Mouse (Mus musculus) embryonic facial prominence, embryonic 14.5 days (tissue): ENCODE data around the gene Ipo5. TPM values are rescaled to one million over a fixed set of nuclear protein-coding genes. Genes with fewer than 3 reads are reported as not detected.

Experiments used
- ATAC-seq: fragments of 200-750 bp; cut with Nextera tagmentation; 2 replicates; pipeline ENCODE4 v1.8.0; 2017; ENCODE audit warnings: low read depth, moderate number of reproducible peaks, moderate TSS enrichment
- DNase-seq: peaks from one replicate; pipeline ENCODE4 v3.0.0-alpha.2; 2015; ENCODE audit warnings: low spot score
- H3K27ac ChIP-seq: fragments of 300-500 bp; sonication (generic); replicated peaks from 2 replicates; pipeline ENCODE4 v1.5.1; 2014; ENCODE audit warnings: low read depth, mild to moderate bottlenecking, low read length, moderate library complexity
- H3K27me3 ChIP-seq: fragments of 300-500 bp; sonication (generic); replicated peaks from 2 replicates; pipeline ENCODE4 v1.6.1; 2014; ENCODE audit warnings: low read length; ENCODE audit not compliant: control insufficient read depth, insufficient read depth
- H3K36me3 ChIP-seq: fragments of 300-500 bp; sonication (generic); 2 replicates; pipeline ENCODE4 v1.6.1; 2014; ENCODE audit warnings: low read length, mixed read lengths; ENCODE audit not compliant: control insufficient read depth, insufficient read depth
- H3K4me1 ChIP-seq: fragments of 300-500 bp; sonication (generic); 2 replicates; pipeline ENCODE4 v1.6.1; 2014; ENCODE audit warnings: antibody characterized with exemption, low read length; ENCODE audit not compliant: control insufficient read depth, insufficient read depth
- H3K4me2 ChIP-seq: fragments of 300-500 bp; sonication (generic); 2 replicates; pipeline ENCODE4 v1.6.1; 2014; ENCODE audit warnings: low read depth, mild to moderate bottlenecking, low read length, moderate library complexity, mixed read lengths
- H3K4me3 ChIP-seq: fragments of 300-500 bp; sonication (generic); 2 replicates; pipeline ENCODE4 v1.5.1; 2014; ENCODE audit warnings: low read depth, mild to moderate bottlenecking, low read length
- H3K9ac ChIP-seq: fragments of 300-500 bp; sonication (generic); 2 replicates; pipeline ENCODE4 v1.6.1; 2014; ENCODE audit warnings: low read depth, mild to moderate bottlenecking, low read length, moderate library complexity, mixed read lengths
- H3K9me3 ChIP-seq: fragments of 300-500 bp; sonication (generic); 2 replicates; pipeline ENCODE4 v1.6.1; 2016; ENCODE audit warnings: low read length; ENCODE audit not compliant: control insufficient read depth
- WGBS: fragments of 180-500 bp; shearing (Covaris S2); extraction: QIAGEN DNeasy Blood & Tissue Kit; methylation state at CpG from one replicate; pipeline ENCODE4 v1.1.7; 2014; 5-methylcytosine and 5-hydroxymethylcytosine counted together
- polyA plus RNA-seq: library from polyadenylated mRNA; unstranded; fragments of >200 nt; fragmentation: Nextera tagmentation; extraction: Ambion mirVana; gene quantifications from 2 replicates; pipeline ENCODE4 v1.2.1, GENCODE M21; 2014

Gene Ipo5
- polyA plus RNA-seq, 1 experiment from 2014 or later: 102 TPM

DNA sequence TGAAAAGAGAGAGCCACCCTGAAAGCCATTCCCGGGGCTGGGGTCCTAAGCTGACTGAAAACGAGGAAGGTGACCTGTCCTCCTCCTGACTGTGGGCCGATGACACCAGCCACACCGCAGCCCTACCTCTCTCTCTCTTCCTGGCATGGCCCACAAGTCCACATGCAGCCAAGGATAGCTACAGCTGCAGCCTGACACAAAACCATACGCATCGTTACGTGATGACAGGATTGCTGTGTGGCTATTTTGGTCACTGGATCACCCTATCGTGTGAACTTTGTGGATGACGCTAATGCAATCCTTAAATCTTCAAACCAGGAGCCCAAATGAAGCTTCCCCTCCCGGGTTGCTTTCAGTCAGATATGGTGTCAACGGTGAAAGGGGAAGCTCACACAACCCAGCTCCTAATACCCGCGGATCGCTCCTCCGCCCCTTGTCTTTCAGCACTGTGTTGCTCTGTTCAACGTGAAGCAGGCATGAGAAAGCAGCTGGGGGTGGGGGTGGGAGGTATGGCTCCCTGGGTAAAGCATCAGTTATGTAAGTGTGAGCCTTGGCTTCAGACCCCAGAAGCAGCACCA lies 35.1 kb upstream of the Ipo5 start:
- Histone ChIP-seq H3K4me1 (no peaks in the 10 kb centered on the region; the same call in 1 of the 2 replicates), H3K27me3 (no peaks in the 10 kb centered on the region), H3K4me3 (no peak overlapping the region), H3K36me3 (no peaks in the 10 kb centered on the region), H3K27ac (no peak overlapping the region), H3K9ac (no peak overlapping the region), H3K4me2 (no peak overlapping the region), H3K9me3 (no peaks in the 10 kb centered on the region)
- ATAC-seq (no peak), DNase-seq (no peak)
- WGBS: 82% methylated on average over 16 of the region's 16 CpGs

DNA sequence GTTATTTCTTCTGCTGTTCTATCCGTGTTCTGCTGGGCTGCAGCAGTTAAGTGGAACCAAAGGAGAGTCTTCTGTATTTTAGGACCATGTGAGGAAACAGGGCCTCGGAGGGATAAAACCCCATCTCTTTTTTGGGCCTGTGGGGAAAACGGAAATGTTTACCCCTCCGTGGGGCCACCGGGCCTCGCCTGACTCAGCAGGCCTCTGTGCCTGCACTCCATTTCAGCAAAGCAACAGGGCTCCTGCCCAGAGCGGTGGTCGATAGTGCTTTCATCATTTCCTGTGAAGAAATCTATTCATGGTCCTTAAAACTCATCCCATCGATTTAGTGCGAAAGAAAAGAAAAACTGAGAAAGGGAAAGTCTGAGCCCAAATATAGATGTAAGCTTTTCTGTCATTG lies 33.9 kb upstream of the Ipo5 start:
- H3K9ac ChIP-seq: no peak overlapping the region
- H3K27me3 ChIP-seq: no peaks in the 10 kb centered on the region
- no peak overlapping the region for H3K4me3 ChIP-seq
- H3K4me2 ChIP-seq: no peak overlapping the region
- H3K4me1 ChIP-seq: no peaks in the 10 kb centered on the region
- H3K27ac ChIP-seq: no peak overlapping the region
- DNase-seq (no peak), ATAC-seq (no peak)
- H3K9me3 ChIP-seq: no peaks in the 10 kb centered on the region
- 61% methylated on average over 10 of the region's 10 CpGs for WGBS
- H3K36me3 ChIP-seq: no peaks in the 10 kb centered on the region

GRCm38 (mm10) chr14:120879026-120879425 lies 32.0 kb upstream of the Ipo5 start:
- DNase-seq: no peak
- WGBS: 95% methylated on average over 2 of the region's 2 CpGs
- H3K4me2 ChIP-seq: no peak overlapping the region
- no peak overlapping the region for H3K9ac ChIP-seq
- no peaks in the 10 kb centered on the region for H3K27me3 ChIP-seq
- no peak overlapping the region for H3K27ac ChIP-seq
- no peaks in the 10 kb centered on the region for H3K4me1 ChIP-seq
- H3K4me3 ChIP-seq: no peak overlapping the region
- no peak for ATAC-seq
- H3K36me3 ChIP-seq: no peaks in the 10 kb centered on the region
- H3K9me3 ChIP-seq: no peaks in the 10 kb centered on the region

DNA sequence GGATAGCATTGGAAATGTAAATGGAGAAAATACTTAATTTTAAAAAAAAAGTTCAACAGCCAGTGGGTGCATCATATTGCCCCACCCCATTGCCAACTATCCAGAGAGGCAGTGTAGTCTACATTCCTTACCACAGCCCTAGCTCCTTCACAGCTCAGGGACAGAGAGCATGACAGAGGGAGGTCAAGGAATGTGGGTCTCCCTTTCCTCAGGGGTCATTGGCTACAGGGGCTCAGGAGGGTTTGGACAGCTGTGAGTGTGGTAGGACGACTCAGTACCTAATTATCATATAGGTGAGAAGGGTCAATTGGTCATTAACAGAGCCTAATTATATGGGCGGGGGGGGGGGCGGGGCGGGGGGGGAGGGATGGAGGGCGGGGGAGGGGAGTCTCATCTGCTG lies 30.4 kb upstream of the Ipo5 start:
- no peaks in the 10 kb centered on the region for H3K36me3 ChIP-seq
- DNase-seq (no peak), ATAC-seq (no peak)

DNA sequence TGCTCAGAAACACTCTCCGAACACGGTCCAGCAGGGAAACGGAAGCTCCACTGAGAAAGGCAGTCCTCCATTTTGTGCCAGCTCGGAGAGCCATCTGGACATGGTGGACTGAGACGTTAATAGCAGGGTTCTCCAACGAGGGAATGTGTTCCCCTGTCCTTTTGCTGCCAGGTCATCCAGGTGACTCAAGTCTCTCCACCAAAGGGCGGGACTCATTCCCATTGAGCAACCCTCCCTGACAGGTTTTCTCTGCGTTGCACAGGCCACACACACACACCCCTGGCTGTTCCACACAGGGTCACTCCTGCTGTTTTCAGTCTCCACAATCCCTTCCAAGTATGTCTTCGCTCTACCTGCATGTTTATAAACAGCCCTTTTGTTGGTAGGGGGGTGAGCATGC lies 30.0 kb upstream of the Ipo5 start:
- ATAC-seq: no peak

More for the DNA sequence above, 30.4 kb upstream of the Ipo5 start:
- no peak overlapping the region for H3K9ac ChIP-seq
- no peak overlapping the region for H3K27ac ChIP-seq
- H3K27me3 ChIP-seq: no peaks in the 10 kb centered on the region
- H3K4me3 ChIP-seq: no peak overlapping the region
- no peaks in the 10 kb centered on the region for H3K9me3 ChIP-seq
- H3K4me2 ChIP-seq: no peak overlapping the region
- WGBS: 33% methylated on average over 1 of the region's 5 CpGs
- H3K4me1 ChIP-seq: no peaks in the 10 kb centered on the region

GRCm38 (mm10) chr14:120888681-120889080 lies 22.3 kb upstream of the Ipo5 start:
- WGBS: 86% methylated on average over 11 of the region's 11 CpGs
- H3K4me3 ChIP-seq: no peak overlapping the region
- H3K27me3 ChIP-seq: no peaks in the 10 kb centered on the region
- no peaks in the 10 kb centered on the region for H3K4me1 ChIP-seq
- no peak for DNase-seq
- no peaks in the 10 kb centered on the region for H3K9me3 ChIP-seq
- H3K36me3 ChIP-seq: no peaks in the 10 kb centered on the region
- H3K4me2 ChIP-seq: no peak overlapping the region
- no peak overlapping the region for H3K9ac ChIP-seq
- H3K27ac ChIP-seq: no peak overlapping the region
- ATAC-seq: no peak

More for the DNA sequence above, 30.0 kb upstream of the Ipo5 start:
- no peak overlapping the region for H3K4me2 ChIP-seq
- no peaks in the 10 kb centered on the region for H3K4me1 ChIP-seq
- DNase-seq: no peak
- no peak overlapping the region for H3K9ac ChIP-seq
- no peaks in the 10 kb centered on the region for H3K36me3 ChIP-seq
- no peak overlapping the region for H3K27ac ChIP-seq
- H3K27me3 ChIP-seq: no peaks in the 10 kb centered on the region
- 86% methylated on average over 9 of the region's 9 CpGs for WGBS
- H3K4me3 ChIP-seq: no peak overlapping the region
- H3K9me3 ChIP-seq: no peaks in the 10 kb centered on the region

GRCm38 (mm10) chr14:120892369-120892768 lies 18.7 kb upstream of the Ipo5 start:
- no peak for ATAC-seq
- 74% methylated on average over 8 of the region's 8 CpGs for WGBS

DNA sequence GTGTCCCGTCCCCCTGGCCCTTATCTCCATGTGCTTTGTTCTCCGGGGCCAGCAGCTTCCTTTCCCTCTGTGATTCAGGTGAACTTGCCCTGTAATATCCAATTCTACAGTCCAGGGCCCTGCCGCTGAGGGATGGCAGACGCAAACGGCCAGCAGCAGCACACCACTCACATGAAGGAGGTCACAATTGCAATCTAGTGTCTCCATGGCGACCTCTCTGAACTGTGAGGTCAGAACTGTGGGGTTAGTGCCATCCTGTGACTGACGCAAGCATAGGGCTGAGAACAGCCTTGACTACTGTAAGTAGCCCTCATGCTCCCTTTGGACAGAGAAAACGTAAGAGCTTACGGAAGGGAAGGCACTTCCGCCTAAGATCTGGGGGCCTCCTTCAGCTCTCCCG lies 14.4 kb upstream of the Ipo5 start:
- no peak overlapping the region for H3K4me2 ChIP-seq
- 74% methylated on average over 11 of the region's 11 CpGs for WGBS

More at GRCm38 (mm10) chr14:120892369-120892768, 18.7 kb upstream of the Ipo5 start:
- H3K36me3 ChIP-seq: no peaks in the 10 kb centered on the region
- DNase-seq: no peak
- H3K4me2 ChIP-seq: no peak overlapping the region
- no peak overlapping the region for H3K27ac ChIP-seq
- no peaks in the 10 kb centered on the region for H3K27me3 ChIP-seq
- H3K4me1 ChIP-seq: no peaks in the 10 kb centered on the region
- no peaks in the 10 kb centered on the region for H3K9me3 ChIP-seq
- no peak overlapping the region for H3K4me3 ChIP-seq
- no peak overlapping the region for H3K9ac ChIP-seq

DNA sequence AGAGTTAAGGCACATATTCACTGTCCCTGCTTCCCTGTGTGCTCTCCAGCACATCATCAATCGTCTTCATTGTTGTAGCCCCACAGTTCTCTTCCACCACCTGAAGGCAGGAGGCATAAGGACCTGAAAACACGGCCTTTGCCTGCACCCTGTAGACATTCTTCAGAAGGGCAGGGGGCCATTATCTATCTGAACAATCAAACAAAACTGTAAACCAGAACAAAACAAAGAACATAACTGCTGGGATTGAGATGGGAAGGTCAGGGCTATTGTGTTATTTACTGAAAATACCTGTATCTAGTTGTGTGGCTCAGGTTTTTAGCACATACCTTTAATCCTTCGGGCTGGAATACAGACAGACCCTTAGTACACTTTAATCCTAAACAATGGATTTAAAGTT lies 12.1 kb upstream of the Ipo5 start:
- H3K9me3 ChIP-seq: no peaks in the 10 kb centered on the region
- no peak overlapping the region for H3K27ac ChIP-seq
- H3K4me3 ChIP-seq: no peak overlapping the region

More for the DNA sequence above, 14.4 kb upstream of the Ipo5 start:
- Histone ChIP-seq H3K4me1 (no peaks in the 10 kb centered on the region), H3K36me3 (no peaks in the 10 kb centered on the region), H3K27ac (no peak overlapping the region), H3K9me3 (no peaks in the 10 kb centered on the region), H3K9ac (no peak overlapping the region), H3K27me3 (no peaks in the 10 kb centered on the region), H3K4me3 (no peak overlapping the region)
- DNase-seq (no peak), ATAC-seq (no peak)

More for the DNA sequence above, 12.1 kb upstream of the Ipo5 start:
- no peaks in the 10 kb centered on the region for H3K36me3 ChIP-seq
- ATAC-seq (no peak), DNase-seq (no peak)
- H3K9ac ChIP-seq: no peak overlapping the region
- no peak overlapping the region for H3K4me2 ChIP-seq
- 71% methylated on average over 3 of the region's 3 CpGs for WGBS
- H3K4me1 ChIP-seq: no peaks in the 10 kb centered on the region
- no peaks in the 10 kb centered on the region for H3K27me3 ChIP-seq
